Mouse (Mus musculus) kidney, postnatal 10 days (tissue): Measurements from ENCODE around the gene Zfp991.
A peak's percentile ranks its signal among the peaks of the same experiment; 100 is the strongest.
"Not testable (repeated sequence)": the region's sequence is repeated elsewhere in the genome, so short reads cannot be mapped to it uniquely, and the experiment has no call there.

Source experiments
- DNase-seq: peaks from one replicate; pipeline ENCODE4 v3.0.0; 2021; ENCODE audit warnings: mixed read lengths

The Zfp991 gene

GRCm38 (mm10) chr4:147186824-147187223, 55.0 kb downstream of the Zfp991 start:
- not testable (repeated sequence) for DNase-seq

- DNase-seq = not testable (repeated sequence)
Measured at GRCm38 (mm10) chr4:147187283-147187965, 55.6 kb downstream of the Zfp991 start.

- peak; percentile 4 for DNase-seq
Measured at GRCm38 (mm10) chr4:147195186-147195585, 63.3 kb downstream of the Zfp991 start.

- not testable (repeated sequence) for DNase-seq
Measured at GRCm38 (mm10) chr4:147197210-147197609, 65.4 kb downstream of the Zfp991 start.

- DNase-seq = not testable (repeated sequence)
Measured at GRCm38 (mm10) chr4:147199055-147199750, 67.4 kb downstream of the Zfp991 start.

- DNase-seq = not testable (repeated sequence)
Measured at GRCm38 (mm10) chr4:147201920-147202660, 70.3 kb downstream of the Zfp991 start.

GRCm38 (mm10) chr4:147212182-147212928, 80.5 kb downstream of the Zfp991 start:
- not testable (repeated sequence) for DNase-seq

GRCm38 (mm10) chr4:147214233-147214632, 82.4 kb downstream of the Zfp991 start:
- DNase-seq = not testable (repeated sequence)

GRCm38 (mm10) chr4:147217676-147218075, 85.8 kb downstream of the Zfp991 start:
- DNase-seq = not testable (repeated sequence)

- DNase-seq = peak; percentile 25
Measured at GRCm38 (mm10) chr4:147219319-147220070, 87.7 kb downstream of the Zfp991 start.

- DNase-seq = peak; percentile 37
Measured at GRCm38 (mm10) chr4:147220226-147220625, 88.4 kb downstream of the Zfp991 start.

GRCm38 (mm10) chr4:147222021-147222420, 90.2 kb downstream of the Zfp991 start:
- not testable (repeated sequence) for DNase-seq

- not testable (repeated sequence) for DNase-seq
Measured at GRCm38 (mm10) chr4:147223778-147224435, 92.1 kb downstream of the Zfp991 start.

GRCm38 (mm10) chr4:147225616-147226015, 93.8 kb downstream of the Zfp991 start:
- DNase-seq = not testable (repeated sequence)

- DNase-seq = not testable (repeated sequence)
Measured at GRCm38 (mm10) chr4:147230026-147230425, 98.2 kb downstream of the Zfp991 start.
